Mouse (Mus musculus): ENCODE measurements around the gene St7.

DNA sequence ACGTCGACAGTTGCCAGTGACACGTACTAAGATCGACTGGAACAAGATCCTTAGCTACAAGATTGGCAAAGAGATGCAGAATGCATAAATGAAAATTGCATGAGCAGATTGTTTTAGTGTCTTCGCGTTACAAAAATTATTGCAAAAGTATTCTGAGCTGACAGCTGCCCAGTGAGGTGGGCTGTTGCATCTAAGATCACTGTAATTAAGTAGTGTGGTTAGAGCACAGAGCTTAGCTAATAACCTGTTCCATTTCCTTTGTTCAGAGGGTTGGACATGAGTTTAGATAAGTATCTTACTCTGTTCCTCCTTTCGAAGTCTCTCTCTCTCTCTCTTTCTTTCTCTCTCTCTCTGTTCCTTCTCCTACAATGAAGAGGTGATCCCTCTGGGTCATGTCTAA, 27.4 kb upstream of the St7 start:
- TF ChIP-seq USF1 (IDR thresholded peaks at IDR 0.05; ENCODE audit: low read depth) (no peak), MAX (IDR thresholded peaks at IDR 0.05) (no peak), CTCF (IDR thresholded peaks at IDR 0.05; ENCODE audit: control insufficient read depth, insufficient read depth, insufficient read length) (no peak), CEBPB (IDR thresholded peaks at IDR 0.05; ENCODE audit: low read depth) (no peak), MYOD1 (IDR thresholded peaks at IDR 0.05; ENCODE audit: control insufficient read depth, insufficient read length, low read depth) (no peak), MYOG (IDR thresholded peaks at IDR 0.05; ENCODE audit: control insufficient read depth, extremely low read depth, insufficient read length) (no peak), FOSL1 (IDR thresholded peaks at IDR 0.05; ENCODE audit: insufficient read depth, low read length, poor library complexity, severe bottlenecking) (no peak)
